ENCODE assay signal across 8 mouse cellular contexts in genomic region chr9:37543869-37544440, GRCm38 (mm10). TPM values are rescaled to one million over a fixed set of nuclear protein-coding genes. Genes with fewer than 3 reads are reported as not detected.
DNase-seq lines count a peak whose midpoint lies in the region; ATAC-seq and TF ChIP-seq lines count a peak whose summit lies in the region.

No protein-coding gene starts in this region.

- H3K36me3 ChIP-seq in forebrain, embryonic 12.5 days (replicated peaks) = no peaks in the 10 kb centered on the region
- no peaks in the 10 kb centered on the region for H3K36me3 ChIP-seq in kidney, postnatal 0 days (ENCODE audit: insufficient read depth, low read length)
- H3K36me3 ChIP-seq in neural tube, embryonic 12.5 days = no peaks in the 10 kb centered on the region

- DNase-seq in kidney, adult 18-20 months = peak; percentile 40
- no peak for DNase-seq in kidney, postnatal 4 days
- no peak for DNase-seq in kidney, postnatal 0 days (ENCODE audit: low spot score)
- no peak for DNase-seq in frontal cortex, postnatal 14 days (ENCODE audit: low spot score in 2 of 2)
- no peak for DNase-seq in layer of hippocampus, adult 9-11 months
- DNase-seq in layer of hippocampus, adult 11-12 months (ENCODE audit: low spot score) = no peak

- TF ChIP-seq CTCF in kidney, postnatal 0 days (IDR thresholded peaks at IDR 0.05; ENCODE audit: low read depth) = no peak

- H3K4me3 ChIP-seq in forebrain, embryonic 12.5 days (replicated peaks) = peak overlapping the region; percentile 30
- peak overlapping the region; percentile 40 for H3K4me3 ChIP-seq in kidney, postnatal 0 days (replicated peaks; ENCODE audit: low read depth, low read length)
- H3K4me3 ChIP-seq in neural tube, embryonic 12.5 days = no peak overlapping the region; the same call in 1 of the 2 replicates

- WGBS in forebrain, embryonic 12.5 days = 30% methylated on average over 12 of the region's 12 CpGs
- 28% methylated on average over 12 of the region's 12 CpGs for WGBS in kidney, postnatal 0 days
- WGBS in neural tube, embryonic 12.5 days = 24% methylated on average over 12 of the region's 12 CpGs

- no peak overlapping the region for H3K27ac ChIP-seq in forebrain, embryonic 12.5 days
- H3K27ac ChIP-seq in kidney, postnatal 0 days = no peak overlapping the region
- no peak overlapping the region for H3K27ac ChIP-seq in neural tube, embryonic 12.5 days

- no peaks in the 10 kb centered on the region for H3K9me3 ChIP-seq in forebrain, embryonic 12.5 days
- H3K9me3 ChIP-seq in kidney, postnatal 0 days (replicated peaks; ENCODE audit: low read length) = no peaks in the 10 kb centered on the region
- H3K9me3 ChIP-seq in neural tube, embryonic 12.5 days = no peaks in the 10 kb centered on the region

- no peak for ATAC-seq in forebrain, embryonic 12.5 days (ENCODE audit: low FRiP score)
- ATAC-seq in kidney, postnatal 0 days (replicated peaks; ENCODE audit: low FRiP score, low read depth) = no peak
- no peak for ATAC-seq in neural tube, embryonic 12.5 days (ENCODE audit: low FRiP score, low read depth)

- peaks cover 20% of the 10 kb centered on the region for H3K4me1 ChIP-seq in forebrain, embryonic 12.5 days
- H3K4me1 ChIP-seq in kidney, postnatal 0 days (replicated peaks; ENCODE audit: insufficient read depth, low read length) = peaks cover 16% of the 10 kb centered on the region
- peaks cover 6% of the 10 kb centered on the region for H3K4me1 ChIP-seq in neural tube, embryonic 12.5 days

- no peak overlapping the region for H3K9ac ChIP-seq in forebrain, embryonic 12.5 days
- peak overlapping the region; percentile 35; the same call in 1 of the 2 replicates for H3K9ac ChIP-seq in kidney, postnatal 0 days (ENCODE audit: low read depth, low read length)
- 0 out of 2 replicates have a peak overlapping the region, but pooled peaks have one; percentile 3 for H3K9ac ChIP-seq in neural tube, embryonic 12.5 days

- H3K27me3 ChIP-seq in forebrain, embryonic 12.5 days = peaks cover 63% of the 10 kb centered on the region
- peaks cover 10% of the 10 kb centered on the region for H3K27me3 ChIP-seq in kidney, postnatal 0 days (ENCODE audit: insufficient read depth, low read length)
- H3K27me3 ChIP-seq in neural tube, embryonic 12.5 days (replicated peaks) = peaks cover 48% of the 10 kb centered on the region

- peak overlapping the region; percentile 56 for H3K4me2 ChIP-seq in forebrain, embryonic 12.5 days
- H3K4me2 ChIP-seq in kidney, postnatal 0 days (ENCODE audit: low read length) = peak overlapping the region; percentile 76
- peak overlapping the region; percentile 53 for H3K4me2 ChIP-seq in neural tube, embryonic 12.5 days (replicated peaks)

RNA-seq across cellular contexts. Expression of gene Vsig2, which starts 4.9 kb away (rescaled TPM):
- 0.32 and 0.82 TPM in 2 replicates for polyA plus RNA-seq in forebrain, embryonic 12.5 days (2016; fragmentation: Nextera tagmentation; extraction: Ambion mirVana)
- 4.2 and 5.5 TPM in 2 replicates for polyA plus RNA-seq in kidney, postnatal 0 days (2015; fragmentation: Nextera tagmentation; extraction: Ambion mirVana)
- 0.58 and 1.3 TPM in 2 replicates for polyA plus RNA-seq in neural tube, embryonic 12.5 days (2016; fragmentation: Nextera tagmentation; extraction: Ambion mirVana)

RNA-seq across cellular contexts. Expression of gene Nrgn, which starts 8.7 kb away (rescaled TPM):
- 3.8 and 4.2 TPM in 2 replicates for polyA plus RNA-seq in forebrain, embryonic 12.5 days (2016; fragmentation: Nextera tagmentation; extraction: Ambion mirVana)
- 3.3 and 3.6 TPM in 2 replicates for polyA plus RNA-seq in kidney, postnatal 0 days (2015; fragmentation: Nextera tagmentation; extraction: Ambion mirVana)
- polyA plus RNA-seq in neural tube, embryonic 12.5 days (2016; fragmentation: Nextera tagmentation; extraction: Ambion mirVana) = 7.0 and 10.3 TPM in 2 replicates

RNA-seq across cellular contexts. Expression of gene Siae, which starts 11.5 kb away (rescaled TPM):
- 7.3 and 7.4 TPM in 2 replicates for polyA plus RNA-seq in forebrain, embryonic 12.5 days (2016; fragmentation: Nextera tagmentation; extraction: Ambion mirVana)
- polyA plus RNA-seq in kidney, postnatal 0 days (2015; fragmentation: Nextera tagmentation; extraction: Ambion mirVana) = 10.2 and 10.6 TPM in 2 replicates
- polyA plus RNA-seq in neural tube, embryonic 12.5 days (2016; fragmentation: Nextera tagmentation; extraction: Ambion mirVana) = 8.8 and 10.5 TPM in 2 replicates

RNA-seq across cellular contexts. Expression of gene Esam, which starts 16.1 kb away (rescaled TPM):
- 23.2 and 24.3 TPM in 2 replicates for polyA plus RNA-seq in forebrain, embryonic 12.5 days (2016; fragmentation: Nextera tagmentation; extraction: Ambion mirVana)
- polyA plus RNA-seq in kidney, postnatal 0 days (2015; fragmentation: Nextera tagmentation; extraction: Ambion mirVana) = 68.5 and 70.7 TPM in 2 replicates
- polyA plus RNA-seq in neural tube, embryonic 12.5 days (2016; fragmentation: Nextera tagmentation; extraction: Ambion mirVana) = 37.7 and 38.2 TPM in 2 replicates

RNA-seq across cellular contexts. Expression of gene Msantd2, which starts 54.8 kb away (rescaled TPM):
- polyA plus RNA-seq in forebrain, embryonic 12.5 days (2016; fragmentation: Nextera tagmentation; extraction: Ambion mirVana) = 46.9 and 47.3 TPM in 2 replicates
- 15.1 and 16.9 TPM in 2 replicates for polyA plus RNA-seq in kidney, postnatal 0 days (2015; fragmentation: Nextera tagmentation; extraction: Ambion mirVana)
- 49.2 and 49.4 TPM in 2 replicates for polyA plus RNA-seq in neural tube, embryonic 12.5 days (2016; fragmentation: Nextera tagmentation; extraction: Ambion mirVana)
